Mouse (Mus musculus) heart, postnatal 0 days (tissue): Measurements from ENCODE around the gene Gli2. TPM values are rescaled to one million over a fixed set of nuclear protein-coding genes. Genes with fewer than 3 reads are reported as not detected.

Source experiments
- ATAC-seq: fragments of 200-750 bp; cut with Nextera tagmentation; 2 replicates; pipeline ENCODE4 v1.8.0; 2017; ENCODE audit warnings: low read depth, moderate number of reproducible peaks, moderate library complexity; ENCODE audit not compliant: insufficient read depth
- DNase-seq: peaks from one replicate; pipeline ENCODE4 v3.0.0-alpha.2; 2016; ENCODE audit warnings: low spot score
- H3K27ac ChIP-seq: fragments of 300-500 bp; sonication (generic); 2 replicates; pipeline ENCODE4 v1.5.1; 2014; ENCODE audit warnings: low read depth, mild to moderate bottlenecking
- H3K27me3 ChIP-seq: fragments of 300-500 bp; sonication (generic); 2 replicates; pipeline ENCODE4 v1.6.1; 2014; ENCODE audit warnings: low read length, mixed read lengths; ENCODE audit not compliant: control insufficient read depth, insufficient read depth
- H3K36me3 ChIP-seq: fragments of 300-500 bp; sonication (generic); replicated peaks from 2 replicates; pipeline ENCODE4 v1.6.1; 2014; ENCODE audit warnings: low read length, mixed read lengths; ENCODE audit not compliant: control insufficient read depth, insufficient read depth
- H3K4me1 ChIP-seq: fragments of 300-500 bp; sonication (generic); 2 replicates; pipeline ENCODE4 v1.6.1; 2014; ENCODE audit warnings: antibody characterized with exemption; ENCODE audit not compliant: control insufficient read depth, insufficient read depth
- H3K4me2 ChIP-seq: fragments of 300-500 bp; sonication (generic); 2 replicates; pipeline ENCODE4 v1.6.1; 2014; ENCODE audit warnings: low read depth, mild to moderate bottlenecking, low read length, moderate library complexity
- H3K4me3 ChIP-seq: fragments of 300-500 bp; sonication (generic); 2 replicates; pipeline ENCODE4 v1.5.1; 2014; ENCODE audit warnings: low read depth, low read length
- H3K9ac ChIP-seq: fragments of 300-500 bp; sonication (generic); replicated peaks from 2 replicates; pipeline ENCODE4 v1.6.1; 2014; ENCODE audit warnings: low read depth, low read length, mixed read lengths
- H3K9me3 ChIP-seq: fragments of 300-500 bp; sonication (generic); replicated peaks from 2 replicates; pipeline ENCODE4 v1.6.1; 2016; ENCODE audit warnings: low read length; ENCODE audit not compliant: control insufficient read depth
- CTCF ChIP-seq: IDR thresholded peaks from 2 replicates; pipeline ENCODE4 v1.5.1; 2016; ENCODE audit warnings: antibody characterized with exemption, control low read depth, low read depth
- EP300 ChIP-seq: IDR thresholded peaks from 2 replicates; pipeline ENCODE4 v1.6.1; 2016; ENCODE audit warnings: antibody characterized with exemption, low read depth
- WGBS: fragments of 180-500 bp; shearing (Covaris S2); extraction: QIAGEN DNeasy Blood & Tissue Kit; methylation state at CpG from one replicate; pipeline ENCODE4 v1.1.7; 2014; 5-methylcytosine and 5-hydroxymethylcytosine counted together
- polyA plus RNA-seq: library from polyadenylated mRNA; unstranded; fragments of >200 nt; fragmentation: Nextera tagmentation; extraction: Ambion mirVana; gene quantifications from 2 replicates; pipeline ENCODE4 v1.2.1, GENCODE M21; 2015
- total RNA-seq: library from RNA; depleted of rRNA; stranded (reverse); fragments of >200 nt; gene quantifications from 2 replicates; pipeline ENCODE4 v1.2.3, GENCODE M21; 2014; ENCODE audit warnings: low replicate concordance

Gli2 gene
- total and polyA plus RNA-seq, 2 experiments from 2014 or later, result 0.93 to 14.7 TPM

GRCm38 (mm10) chr1:118913414-118914385, 139.7 kb downstream of the Gli2 start:
- TF ChIP-seq CTCF (no peak), EP300 (no peak)
- Histone ChIP-seq H3K27ac (no peak overlapping the region), H3K4me2 (no peak overlapping the region), H3K9me3 (no peaks in the 10 kb centered on the region), H3K4me1 (no peaks in the 10 kb centered on the region), H3K36me3 (no peaks in the 10 kb centered on the region), H3K4me3 (no peak overlapping the region), H3K27me3 (no peaks in the 10 kb centered on the region), H3K9ac (no peak overlapping the region)
- no peak for DNase-seq
- 63% methylated on average over 17 of the region's 17 CpGs for WGBS
- no peak for ATAC-seq

- Histone ChIP-seq H3K36me3 (no peaks in the 10 kb centered on the region), H3K4me1 (no peaks in the 10 kb centered on the region), H3K9ac (no peak overlapping the region), H3K9me3 (no peaks in the 10 kb centered on the region), H3K27me3 (no peaks in the 10 kb centered on the region), H3K4me3 (no peak overlapping the region), H3K27ac (no peak overlapping the region), H3K4me2 (no peak overlapping the region)
- 50% methylated on average over 6 of the region's 6 CpGs for WGBS
- no peak for DNase-seq
- no peak for ATAC-seq
- TF ChIP-seq EP300 (no peak), CTCF (no peak)
These were observed 140.5 kb downstream of the Gli2 start for GRCm38 (mm10) chr1:118912929-118913328.

- Histone ChIP-seq H3K4me3 (no peak overlapping the region), H3K27me3 (no peaks in the 10 kb centered on the region), H3K4me2 (no peak overlapping the region), H3K9me3 (no peaks in the 10 kb centered on the region), H3K27ac (no peak overlapping the region), H3K4me1 (no peaks in the 10 kb centered on the region), H3K9ac (no peak overlapping the region), H3K36me3 (no peaks in the 10 kb centered on the region)
- WGBS, result 88% methylated on average over 3 of the region's 3 CpGs
- no peak for TF ChIP-seq EP300
- TF ChIP-seq CTCF, result no peak
- ATAC-seq (no peak), DNase-seq (no peak)
These were observed 142.0 kb downstream of the Gli2 start for GRCm38 (mm10) chr1:118911427-118911727.

- no peaks in the 10 kb centered on the region for H3K4me1 ChIP-seq
- ATAC-seq, result no peak
- no peak for TF ChIP-seq CTCF
- H3K27me3 ChIP-seq, result no peaks in the 10 kb centered on the region
- DNase-seq, result no peak
- H3K4me2 ChIP-seq, result no peak overlapping the region
- no peaks in the 10 kb centered on the region for H3K9me3 ChIP-seq
- no peak overlapping the region for H3K9ac ChIP-seq
- H3K27ac ChIP-seq, result no peak overlapping the region
- no peak overlapping the region for H3K4me3 ChIP-seq
- 65% methylated on average over 13 of the region's 13 CpGs for WGBS
- no peaks in the 10 kb centered on the region for H3K36me3 ChIP-seq
These were observed 142.6 kb downstream of the Gli2 start for GRCm38 (mm10) chr1:118910693-118911426.

GRCm38 (mm10) chr1:118909051-118909450, 144.4 kb downstream of the Gli2 start:
- peaks cover 6% of the 10 kb centered on the region for H3K4me1 ChIP-seq

More at GRCm38 (mm10) chr1:118909051-118909450, 144.4 kb downstream of the Gli2 start:
- Histone ChIP-seq H3K9me3 (no peaks in the 10 kb centered on the region), H3K4me3 (no peak overlapping the region), H3K27me3 (no peaks in the 10 kb centered on the region), H3K9ac (no peak overlapping the region), H3K27ac (no peak overlapping the region), H3K4me2 (no peak overlapping the region), H3K36me3 (no peaks in the 10 kb centered on the region)
- ATAC-seq (no peak), DNase-seq (no peak)
- WGBS, result 96% methylated on average over 3 of the region's 3 CpGs
- TF ChIP-seq CTCF (no peak), EP300 (no peak)
